Mouse (Mus musculus): Measurements from ENCODE around the gene Myo16. TPM values are rescaled to one million over a fixed set of nuclear protein-coding genes. Genes with fewer than 3 reads are reported as not detected.

Gene Myo16
- total and polyA plus RNA-seq, 3 experiments = not detected

DNA sequence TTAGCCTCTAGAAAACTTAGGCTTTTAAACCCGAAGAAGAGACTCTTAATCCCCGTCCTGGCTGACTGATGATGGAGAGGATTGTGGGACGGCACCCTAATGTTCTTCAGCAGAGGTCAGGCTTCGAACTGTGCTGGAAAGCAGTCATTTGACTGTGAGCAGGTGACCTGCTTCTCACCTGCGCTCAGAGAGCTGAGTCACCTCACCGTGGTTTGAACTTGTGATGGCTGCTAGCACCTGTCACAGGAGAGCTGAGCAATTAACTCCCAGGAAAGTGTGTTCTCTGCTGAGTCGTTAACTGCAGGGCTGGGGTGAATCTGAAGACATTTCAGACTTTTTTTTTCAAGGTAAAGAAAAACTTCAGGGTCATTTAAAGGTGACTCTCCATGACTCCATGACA is 261.6 kb downstream of the Myo16 start:
- Histone ChIP-seq H3K4me1 (ENCODE audit: control insufficient read depth in 1 of 2, insufficient read depth in 2 of 2, low read length in 2 of 2) (no peaks in the 10 kb centered on the region), H3K27me3 (ENCODE audit: control insufficient read depth in 1 of 2, insufficient read depth in 2 of 2, low read length in 2 of 2) (no peaks in the 10 kb centered on the region), H3K27ac (ENCODE audit: control insufficient read depth, low read depth, low read length) (no peak overlapping the region), H3K9me3 (replicated peaks; ENCODE audit: insufficient read depth, low read length) (no peaks in the 10 kb centered on the region), H3K4me3 (ENCODE audit: control insufficient read depth in 1 of 2, insufficient read depth in 1 of 2, low read depth in 2 of 2, low read length in 2 of 2) (no peak overlapping the region), H3K9ac (ENCODE audit: control insufficient read depth, low read depth, low read length, poor library complexity, severe bottlenecking) (no peak overlapping the region), H3K79me2 (ENCODE audit: control insufficient read depth, insufficient read depth, low read length, poor library complexity) (no peaks in the 10 kb centered on the region), H3K36me3 (ENCODE audit: control insufficient read depth in 1 of 2, insufficient read depth in 2 of 2, low read length in 2 of 2) (no peaks in the 10 kb centered on the region)
- DNase-seq (ENCODE audit: low read depth, low spot score) = no peak
- TF ChIP-seq SIN3A (IDR thresholded peaks at IDR 0.05; ENCODE audit: low read length) = no peak
- TF ChIP-seq GATA1 (IDR thresholded peaks at IDR 0.05; ENCODE audit: low read depth, low read length) = no peak
- TF ChIP-seq JUND (IDR thresholded peaks at IDR 0.05; ENCODE audit: low read depth, low read length) = no peak
- no peak for TF ChIP-seq BHLHE40 (IDR thresholded peaks at IDR 0.05; ENCODE audit: borderline replicate concordance, low read depth, low read length)
- no peak for TF ChIP-seq POLR2A (IDR thresholded peaks at IDR 0.05; ENCODE audit: control insufficient read depth in 1 of 2, insufficient read depth in 1 of 2, low read depth in 1 of 2, low read length in 2 of 2, poor library complexity in 1 of 2)
- no peak for TF ChIP-seq ZC3H11A (IDR thresholded peaks at IDR 0.05; ENCODE audit: low read depth, low read length)
- TF ChIP-seq ETS1 (IDR thresholded peaks at IDR 0.05; ENCODE audit: low read depth, low read length) = no peak
- TF ChIP-seq MAFK (IDR thresholded peaks at IDR 0.05; ENCODE audit: borderline replicate concordance, low read depth, low read length) = no peak
- no peak for TF ChIP-seq ZNF384 (IDR thresholded peaks at IDR 0.05; ENCODE audit: low read depth, low read length)
- TF ChIP-seq MYB (IDR thresholded peaks at IDR 0.05; ENCODE audit: low read depth, low read length) = no peak
- TF ChIP-seq E2F4 (IDR thresholded peaks at IDR 0.05; ENCODE audit: borderline replicate concordance, low read depth, low read length) = no peak
- no peak for TF ChIP-seq MAX (IDR thresholded peaks at IDR 0.05; ENCODE audit: low read length)
- TF ChIP-seq MAZ (IDR thresholded peaks at IDR 0.05; ENCODE audit: low read depth, low read length) = no peak
- no peak for TF ChIP-seq TBP (IDR thresholded peaks at IDR 0.05; ENCODE audit: low read depth, low read length)
- no peak for TF ChIP-seq KAT2A (conservative IDR thresholded peaks at IDR 0.05; ENCODE audit: low read depth, low read length)

DNA sequence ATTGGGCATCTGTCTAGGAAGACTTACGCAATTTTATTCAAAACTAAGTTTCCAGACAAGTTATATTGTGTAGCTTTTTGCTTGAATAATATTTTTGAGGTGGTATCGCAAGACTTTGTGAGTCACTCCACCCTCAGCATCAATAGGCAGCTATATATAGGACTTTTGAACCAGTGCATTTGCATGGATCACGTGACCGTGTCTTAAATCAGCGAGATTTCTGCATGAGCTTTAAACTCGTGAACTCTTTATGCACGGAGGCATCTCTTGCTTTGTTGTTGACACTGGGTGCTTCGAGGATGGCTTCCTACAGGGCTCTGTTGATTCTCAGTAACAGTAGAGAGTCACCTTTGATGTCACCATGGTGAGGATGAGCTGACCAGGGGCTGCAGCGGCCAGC is 262.2 kb downstream of the Myo16 start:
- no peak for DNase-seq (ENCODE audit: low read depth, low spot score)
- TF ChIP-seq UBTF (IDR thresholded peaks at IDR 0.05; ENCODE audit: borderline replicate concordance, insufficient read depth, low read depth, low read length) (no peak), USF1 (IDR thresholded peaks at IDR 0.05; ENCODE audit: low read depth, low read length) (no peak), KAT2A (conservative IDR thresholded peaks at IDR 0.05; ENCODE audit: low read depth, low read length) (no peak), CHD1 (IDR thresholded peaks at IDR 0.05; ENCODE audit: low read depth, low read length) (no peak), GATA1 (IDR thresholded peaks at IDR 0.05; ENCODE audit: low read depth, low read length) (no peak), MAZ (IDR thresholded peaks at IDR 0.05; ENCODE audit: low read depth, low read length) (no peak), NRF1 (IDR thresholded peaks at IDR 0.05; ENCODE audit: insufficient read depth, low read depth, low read length, poor library complexity, severe bottlenecking) (no peak), POLR2AphosphoS5 (IDR thresholded peaks at IDR 0.05; ENCODE audit: borderline replicate concordance, low read depth, low read length) (no peak), E2F4 (IDR thresholded peaks at IDR 0.05; ENCODE audit: borderline replicate concordance, low read depth, low read length) (no peak), ZNF384 (IDR thresholded peaks at IDR 0.05; ENCODE audit: low read depth, low read length) (no peak), ZKSCAN1 (IDR thresholded peaks at IDR 0.05; ENCODE audit: low read depth, low read length) (no peak), GABPA (IDR thresholded peaks at IDR 0.05; ENCODE audit: low read depth, low read length) (no peak), ZMIZ1 (IDR thresholded peaks at IDR 0.05; ENCODE audit: low read depth, low read length) (no peak), JUND (IDR thresholded peaks at IDR 0.05; ENCODE audit: low read depth, low read length) (no peak), CHD2 (IDR thresholded peaks at IDR 0.05; ENCODE audit: low read length) (no peak), SIN3A (IDR thresholded peaks at IDR 0.05; ENCODE audit: low read length) (no peak), RAD21 (IDR thresholded peaks at IDR 0.05; ENCODE audit: low read depth, low read length) (no peak)
- no peaks in the 10 kb centered on the region for H3K36me3 ChIP-seq (ENCODE audit: control insufficient read depth in 1 of 2, insufficient read depth in 2 of 2, low read length in 2 of 2)

More for the DNA sequence above, 262.2 kb downstream of the Myo16 start:
- no peak overlapping the region for H3K27ac ChIP-seq (ENCODE audit: control insufficient read depth, low read depth, low read length)
- H3K9ac ChIP-seq (ENCODE audit: control insufficient read depth, low read depth, low read length, poor library complexity, severe bottlenecking) = no peak overlapping the region
- H3K27me3 ChIP-seq (ENCODE audit: control insufficient read depth in 1 of 2, insufficient read depth in 2 of 2, low read length in 2 of 2) = no peaks in the 10 kb centered on the region
- H3K79me2 ChIP-seq (ENCODE audit: control insufficient read depth, insufficient read depth, low read length, poor library complexity) = no peaks in the 10 kb centered on the region
- no peaks in the 10 kb centered on the region for H3K9me3 ChIP-seq (replicated peaks; ENCODE audit: insufficient read depth, low read length)
- H3K4me3 ChIP-seq (ENCODE audit: control insufficient read depth in 1 of 2, insufficient read depth in 1 of 2, low read depth in 2 of 2, low read length in 2 of 2) = no peak overlapping the region
- no peaks in the 10 kb centered on the region for H3K4me1 ChIP-seq (ENCODE audit: control insufficient read depth in 1 of 2, insufficient read depth in 2 of 2, low read length in 2 of 2)
